Mouse (Mus musculus) heart, adult 18-20 months (tissue): ENCODE measurements at regions not wholly inside any gene's neighbourhood (a gene's known extent, or its start where the extent isn't known, plus 50 kb on each side); places are given as distances from the start of the nearest gene placed in this dataset.
"Not testable (repeated sequence)": the region's sequence is repeated elsewhere in the genome, so short reads cannot be mapped to it uniquely, and the experiment has no call there.

Source experiments
- DNase-seq, 2 experiments: peaks; one replicate each; pipeline ENCODE4 v3.0.0; 2021 to 2022; ENCODE audit warnings: mixed read lengths in 1 of 2

- DNase-seq, result not testable (repeated sequence)
Observed at GRCm38 (mm10) chr8:93443631-93444030, 64.1 kb upstream of the Ces1h start.

- DNase-seq, result no peak
Observed at GRCm38 (mm10) chr8:93441936-93442335, 62.4 kb upstream of the Ces1h start.

- DNase-seq, result not testable (repeated sequence)
Observed at GRCm38 (mm10) chr8:93436586-93436985, 57.1 kb upstream of the Ces1h start.

- peak; percentile 35 to 77 for DNase-seq
Observed at GRCm38 (mm10) chr8:93430637-93431036, 51.1 kb upstream of the Ces1h start.
